Mouse (Mus musculus) erythroid progenitor cell, adult 5-6 weeks (primary cell): ENCODE measurements around the gene Bzw1. TPM values are rescaled to one million over a fixed set of nuclear protein-coding genes. Genes with fewer than 3 reads are reported as not detected.

Source experiments
- ATAC-seq: replicated peaks from 2 replicates; pipeline ENCODE4 v1.8.0; 2016; ENCODE audit warnings: moderate number of reproducible peaks, mild to moderate bottlenecking, moderate TSS enrichment, inconsistent platforms; ENCODE audit not compliant: poor library complexity, low FRiP score, severe bottlenecking
- total RNA-seq, 2 experiments: library from RNA; stranded (forward) in 1 of 2; stranded (reverse) in 1 of 2; fragments of 150-400 nt in 1 of 2; fragments of 186-747, 209-891 nt in 1 of 2; gene quantifications; 2 replicates each; pipeline versions ENCODE4 v1.2.3 to v1.2.4; 2015 to 2017; ENCODE audit warnings: low replicate concordance in 2 of 2

Gene Bzw1
- total RNA-seq, 2 experiments from 2014 or later = 26.5 to 63.3 TPM

DNA sequence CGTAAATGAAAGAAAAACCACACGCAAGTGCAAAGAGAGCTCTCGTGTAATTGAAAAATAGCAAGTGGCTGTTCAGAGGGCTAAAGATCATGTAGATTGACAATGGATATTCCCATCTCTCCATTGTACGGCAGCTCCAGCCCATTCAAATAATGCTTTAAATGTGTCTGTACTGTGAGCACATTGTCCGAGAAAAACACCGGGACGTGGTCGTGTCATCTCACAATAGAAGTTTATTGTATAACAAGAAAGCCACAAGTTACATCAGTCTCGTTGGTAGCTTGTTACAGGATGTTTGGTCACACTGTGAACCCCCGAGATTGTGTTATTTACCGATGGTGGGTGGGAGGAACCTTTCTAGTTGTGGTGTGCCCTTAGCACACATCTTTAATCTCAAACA is 53.2 kb downstream of the Bzw1 start:
- ATAC-seq = no peak

DNA sequence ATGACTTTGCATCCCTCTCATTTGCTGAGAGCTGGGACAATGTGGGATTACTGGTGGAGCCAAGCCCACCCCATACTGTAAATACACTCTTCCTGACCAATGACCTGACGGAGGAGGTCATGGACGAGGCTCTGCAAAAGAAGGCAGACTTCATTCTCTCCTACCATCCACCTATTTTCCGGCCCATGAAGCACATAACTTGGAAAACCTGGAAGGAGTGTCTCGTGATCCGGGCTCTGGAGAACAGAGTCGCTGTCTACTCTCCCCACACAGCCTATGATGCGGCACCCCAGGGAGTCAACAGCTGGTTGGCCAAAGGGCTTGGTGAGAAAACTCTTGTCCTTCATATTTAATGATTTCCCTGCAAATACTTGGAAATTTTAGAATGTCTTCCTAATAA is 55.1 kb downstream of the Bzw1 start:
- ATAC-seq = no peak

DNA sequence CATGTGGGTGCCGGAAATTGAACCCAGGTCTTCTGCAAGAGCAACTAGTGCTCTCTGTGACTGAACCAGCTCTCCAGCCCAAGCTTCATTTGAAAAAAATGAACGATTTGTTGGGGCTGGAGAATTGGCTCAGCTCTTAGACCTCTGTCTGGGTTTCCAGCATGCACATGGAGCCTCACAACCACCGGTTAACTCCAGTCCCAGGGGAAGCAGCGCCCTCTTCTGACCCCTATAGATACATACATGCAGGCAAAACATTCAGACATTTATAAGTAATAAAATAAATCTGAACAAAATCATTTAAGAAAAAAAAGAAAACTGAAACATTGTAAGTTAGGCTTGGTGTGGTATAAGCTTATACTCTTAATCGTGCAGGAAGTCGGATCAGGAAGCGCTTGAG is 55.7 kb downstream of the Bzw1 start:
- ATAC-seq = no peak

DNA sequence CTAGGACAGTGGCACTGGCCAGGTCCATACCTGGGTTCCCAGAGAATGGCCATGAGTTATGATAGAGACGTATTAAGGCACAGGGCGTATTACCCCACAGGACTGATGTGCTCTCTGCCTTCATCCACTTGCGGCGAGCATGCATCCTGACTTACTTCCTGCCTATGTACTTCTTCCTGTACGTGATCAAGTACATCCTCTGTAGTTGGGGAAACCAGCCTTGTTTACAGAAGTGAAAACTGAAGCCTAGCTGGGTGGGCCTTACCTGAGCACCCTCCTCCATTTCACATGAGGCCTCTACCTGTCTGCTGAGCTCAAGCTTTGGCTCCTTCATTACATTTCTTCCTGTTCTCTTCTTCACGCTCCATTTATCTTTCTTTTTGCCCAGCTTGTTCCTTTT is 61.6 kb downstream of the Bzw1 start:
- no peak for ATAC-seq

Other genes with a start within 250 kb of the Bzw1 start
- gene Aox4, start 182.5 kb upstream of the Bzw1 start, total RNA-seq (2015; ENCODE audit: low replicate concordance) = not detected in 2 replicates
- 0.53 TPM in 1 of 2 replicates, not detected in the other for gene Aox4, start 182.5 kb upstream of the Bzw1 start, total RNA-seq (2017; ENCODE audit: low replicate concordance)
- gene Aox2, start 114.6 kb upstream of the Bzw1 start, total RNA-seq (2015; ENCODE audit: low replicate concordance) = not detected in 2 replicates
- not detected in 2 replicates for gene Aox2, start 114.6 kb upstream of the Bzw1 start, total RNA-seq (2017; ENCODE audit: low replicate concordance)
- gene Clk1, start 31.2 kb downstream of the Bzw1 start, total RNA-seq (2015; ENCODE audit: low replicate concordance) = 547 and 759 TPM in 2 replicates
- gene Clk1, start 31.2 kb downstream of the Bzw1 start, total RNA-seq (2017; ENCODE audit: low replicate concordance) = 386 and 437 TPM in 2 replicates
- 1.7 and 4.0 TPM in 2 replicates for gene Nif3l1, start 52.3 kb downstream of the Bzw1 start, total RNA-seq (2015; ENCODE audit: low replicate concordance)
- gene Nif3l1, start 52.3 kb downstream of the Bzw1 start, total RNA-seq (2017; ENCODE audit: low replicate concordance) = 4.9 and 9.8 TPM in 2 replicates
- gene Ppil3, start 52.6 kb downstream of the Bzw1 start, total RNA-seq (2015; ENCODE audit: low replicate concordance) = 2.9 and 34.2 TPM in 2 replicates
- 4.9 and 20.8 TPM in 2 replicates for gene Ppil3, start 52.6 kb downstream of the Bzw1 start, total RNA-seq (2017; ENCODE audit: low replicate concordance)
- 30.6 and 32.3 TPM in 2 replicates for gene Orc2, start 112.2 kb downstream of the Bzw1 start, total RNA-seq (2015; ENCODE audit: low replicate concordance)
- 40.0 and 46.3 TPM in 2 replicates for gene Orc2, start 112.2 kb downstream of the Bzw1 start, total RNA-seq (2017; ENCODE audit: low replicate concordance)
- 6.7 and 6.8 TPM in 2 replicates for gene Fam126b, start 193.4 kb downstream of the Bzw1 start, total RNA-seq (2015; ENCODE audit: low replicate concordance)
- 8.3 and 11.0 TPM in 2 replicates for gene Fam126b, start 193.4 kb downstream of the Bzw1 start, total RNA-seq (2017; ENCODE audit: low replicate concordance)
- gene Ndufb3, start 193.5 kb downstream of the Bzw1 start, total RNA-seq (2015; ENCODE audit: low replicate concordance) = 45.3 and 64.9 TPM in 2 replicates
- 20.8 and 24.1 TPM in 2 replicates for gene Ndufb3, start 193.5 kb downstream of the Bzw1 start, total RNA-seq (2017; ENCODE audit: low replicate concordance)